Comparison of ENCODE assay signal across 17 mouse cellular contexts in the genomic region with DNA sequence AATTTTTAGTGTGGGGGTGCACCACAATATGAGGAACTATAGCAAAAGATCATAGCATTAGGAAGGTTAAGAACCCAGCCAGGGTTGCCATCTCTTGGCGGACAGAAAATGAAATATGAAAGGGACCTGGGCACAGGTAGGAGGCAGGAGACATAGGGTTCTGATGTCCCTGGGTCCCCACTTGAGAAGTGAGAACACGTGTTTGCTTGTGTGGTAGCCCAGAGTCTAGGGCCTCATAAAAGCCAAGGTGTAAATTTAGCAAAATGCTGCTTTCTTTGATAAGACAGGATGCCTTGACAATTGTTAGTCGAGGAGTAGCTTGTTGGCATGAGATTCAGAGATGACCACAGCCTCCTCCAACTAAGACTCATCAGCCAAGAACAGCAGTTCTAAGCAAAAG. TPM values are rescaled to one million over a fixed set of nuclear protein-coding genes. Genes with fewer than 3 reads are reported as not detected.
"Had no signal": no experiment of that assay in that cellular context is flagged by ENCODE, and none has a peak within 500 bp of the region (broad histone marks: within the 10 kb centered on the region; RNA-seq: fewer than 3 reads in every experiment).

No protein-coding gene starts in this region.

- H3K27me3 ChIP-seq: kidney, embryonic 15.5 days; lung, embryonic 15.5 days; megakaryocyte, embryonic 14.5 days; neural tube, embryonic 12.5 days; neural tube, embryonic 15.5 days; stomach, embryonic 15.5 days had no signal

- H3K4me2 ChIP-seq: kidney, embryonic 15.5 days; lung, embryonic 15.5 days; neural tube, embryonic 12.5 days; neural tube, embryonic 15.5 days; stomach, embryonic 15.5 days had no signal

- H3K9ac ChIP-seq: kidney, embryonic 15.5 days; lung, embryonic 15.5 days; neural tube, embryonic 12.5 days; neural tube, embryonic 15.5 days; stomach, embryonic 15.5 days had no signal

- H3K27ac ChIP-seq: kidney, embryonic 15.5 days; left cerebral cortex, adult 2 months; lung, embryonic 15.5 days; midbrain, embryonic 10.5 days; neural tube, embryonic 12.5 days; neural tube, embryonic 15.5 days; stomach, embryonic 15.5 days had no signal

- H3K4me1 ChIP-seq: lung, embryonic 15.5 days; midbrain, embryonic 10.5 days; neural tube, embryonic 12.5 days; stomach, embryonic 15.5 days had no signal

- H3K9me3 ChIP-seq: kidney, embryonic 15.5 days; lung, embryonic 15.5 days; megakaryocyte, embryonic 14.5 days; midbrain, embryonic 10.5 days; neural tube, embryonic 12.5 days; neural tube, embryonic 15.5 days; stomach, embryonic 15.5 days had no signal

- H3K4me3 ChIP-seq: kidney, embryonic 15.5 days; left cerebral cortex, adult 2 months; lung, embryonic 15.5 days; midbrain, embryonic 10.5 days; neural tube, embryonic 12.5 days; neural tube, embryonic 15.5 days; stomach, embryonic 15.5 days had no signal

RNA-seq across cellular contexts. Expression of a gene that starts 41.4 kb away (rescaled TPM):
- total RNA-seq: layer of hippocampus, adult 8-10 months; layer of hippocampus, postnatal 10 days; layer of hippocampus, postnatal 36 days; left cerebral cortex, adult 2 months; left cerebral cortex, postnatal 10 days; left cerebral cortex, postnatal 36 days had no signal
- polyA plus RNA-seq: kidney, embryonic 15.5 days; limb, embryonic 11.5 days; limb, embryonic 14.5 days; lung, embryonic 15.5 days; midbrain, embryonic 10.5 days; midbrain, embryonic 14.5 days; neural tube, embryonic 12.5 days; neural tube, embryonic 15.5 days; stomach, embryonic 15.5 days; thymus, postnatal 0 days had no signal

RNA-seq across cellular contexts. Expression of a gene that starts 57.9 kb away (rescaled TPM):
- total RNA-seq: layer of hippocampus, adult 8-10 months; layer of hippocampus, postnatal 10 days; layer of hippocampus, postnatal 36 days; left cerebral cortex, adult 2 months; left cerebral cortex, postnatal 10 days; left cerebral cortex, postnatal 36 days had no signal
- polyA plus RNA-seq: kidney, embryonic 15.5 days; limb, embryonic 11.5 days; lung, embryonic 15.5 days; midbrain, embryonic 10.5 days; midbrain, embryonic 14.5 days; neural tube, embryonic 12.5 days; neural tube, embryonic 15.5 days; stomach, embryonic 15.5 days; thymus, postnatal 0 days had no signal
